Mouse (Mus musculus): ENCODE data around the gene Tep1. TPM values are rescaled to one million over a fixed set of nuclear protein-coding genes. Genes with fewer than 3 reads are reported as not detected.
"Not testable (repeated sequence)": the region's sequence is repeated elsewhere in the genome, so short reads cannot be mapped to it uniquely, and the experiment has no call there.

The Tep1 gene
- 5.8 and 6.1 TPM in 2 replicates for polyA plus RNA-seq (2014; fragmentation: Nextera tagmentation; extraction: Ambion mirVana)

GRCm38 (mm10) chr14:50869889-50870804 lies at the start of gene Tep1:
Gene Tep1 (minus strand): TSS chr14:50870560.
- 6% methylated on average over 31 of the region's 32 CpGs for WGBS
- DNase-seq (ENCODE audit: low spot score) (peak; percentile 78), ATAC-seq (ENCODE audit: low FRiP score) (peak; percentile 92)
- Histone ChIP-seq H3K4me2 (replicated peaks; ENCODE audit: low read depth, low read length) (peak within 1 kb of the TSS; percentile 74), H3K9me3 (ENCODE audit: control insufficient read depth, low read length) (no peaks in the 10 kb centered on the region), H3K4me3 (ENCODE audit: low read depth, low read length) (peak within 1 kb of the TSS; percentile 52), H3K4me1 (replicated peaks; ENCODE audit: control insufficient read depth, insufficient read depth, low read length) (no peaks in the 10 kb centered on the region), H3K36me3 (ENCODE audit: control insufficient read depth, insufficient read depth, low read length) (no peaks in the 10 kb centered on the region), H3K27me3 (ENCODE audit: control insufficient read depth, insufficient read depth, low read length) (no peaks in the 10 kb centered on the region), H3K27ac (ENCODE audit: low read depth, low read length) (no peak within 1 kb of the TSS), H3K9ac (ENCODE audit: low read depth, low read length) (peak within 1 kb of the TSS; percentile 76)

- Histone ChIP-seq H3K27ac (ENCODE audit: low read depth, low read length) (no peak overlapping the region), H3K27me3 (ENCODE audit: control insufficient read depth, insufficient read depth, low read length) (no peaks in the 10 kb centered on the region), H3K4me2 (replicated peaks; ENCODE audit: low read depth, low read length) (no peak overlapping the region), H3K9me3 (ENCODE audit: control insufficient read depth, low read length) (no peaks in the 10 kb centered on the region), H3K9ac (ENCODE audit: low read depth, low read length) (no peak overlapping the region), H3K4me3 (ENCODE audit: low read depth, low read length) (no peak overlapping the region), H3K4me1 (replicated peaks; ENCODE audit: control insufficient read depth, insufficient read depth, low read length) (no peaks in the 10 kb centered on the region), H3K36me3 (ENCODE audit: control insufficient read depth, insufficient read depth, low read length) (peaks cover 2% of the 10 kb centered on the region; the same call in 1 of the 2 replicates)
- ATAC-seq (ENCODE audit: low FRiP score) (no peak), DNase-seq (ENCODE audit: low spot score) (no peak)
- 65% methylated on average over 3 of the region's 3 CpGs for WGBS
These were observed 41.0 kb upstream of the Tep1 start for GRCm38 (mm10) chr14:50911356-50911755.

GRCm38 (mm10) chr14:50908126-50908525 lies 37.8 kb upstream of the Tep1 start:
- Histone ChIP-seq H3K4me3 (ENCODE audit: low read depth, low read length) (no peak overlapping the region), H3K36me3 (ENCODE audit: control insufficient read depth, insufficient read depth, low read length) (no peaks in the 10 kb centered on the region), H3K4me1 (replicated peaks; ENCODE audit: control insufficient read depth, insufficient read depth, low read length) (no peaks in the 10 kb centered on the region; the same call in 1 of the 2 replicates), H3K9me3 (ENCODE audit: control insufficient read depth, low read length) (no peaks in the 10 kb centered on the region), H3K27ac (ENCODE audit: low read depth, low read length) (no peak overlapping the region), H3K9ac (ENCODE audit: low read depth, low read length) (no peak overlapping the region), H3K27me3 (ENCODE audit: control insufficient read depth, insufficient read depth, low read length) (no peaks in the 10 kb centered on the region), H3K4me2 (replicated peaks; ENCODE audit: low read depth, low read length) (no peak overlapping the region)
- 79% methylated on average over 4 of the region's 4 CpGs for WGBS
- no peak for ATAC-seq (ENCODE audit: low FRiP score)
- no peak for DNase-seq (ENCODE audit: low spot score)

- H3K4me3 ChIP-seq (ENCODE audit: low read depth, low read length); H3K4me2 ChIP-seq (replicated peaks; ENCODE audit: low read depth, low read length); H3K36me3 ChIP-seq (ENCODE audit: control insufficient read depth, insufficient read depth, low read length); H3K27ac ChIP-seq (ENCODE audit: low read depth, low read length); H3K9me3 ChIP-seq (ENCODE audit: control insufficient read depth, low read length); H3K27me3 ChIP-seq (ENCODE audit: control insufficient read depth, insufficient read depth, low read length); H3K4me1 ChIP-seq (replicated peaks; ENCODE audit: control insufficient read depth, insufficient read depth, low read length); ATAC-seq (ENCODE audit: low FRiP score); H3K9ac ChIP-seq (ENCODE audit: low read depth, low read length); DNase-seq (ENCODE audit: low spot score): not testable (repeated sequence)
These were observed 35.0 kb upstream of the Tep1 start for GRCm38 (mm10) chr14:50905327-50905726.

GRCm38 (mm10) chr14:50904828-50905129 lies 34.4 kb upstream of the Tep1 start:
- ATAC-seq (ENCODE audit: low FRiP score) (no peak), DNase-seq (ENCODE audit: low spot score) (no peak)
- no peaks in the 10 kb centered on the region for H3K9me3 ChIP-seq (ENCODE audit: control insufficient read depth, low read length)
- no peaks in the 10 kb centered on the region; the same call in 1 of the 2 replicates for H3K4me1 ChIP-seq (replicated peaks; ENCODE audit: control insufficient read depth, insufficient read depth, low read length)
- H3K36me3 ChIP-seq (ENCODE audit: control insufficient read depth, insufficient read depth, low read length): no peaks in the 10 kb centered on the region
- no peak overlapping the region for H3K4me3 ChIP-seq (ENCODE audit: low read depth, low read length)
- WGBS: 87% methylated on average over 4 of the region's 4 CpGs
- H3K4me2 ChIP-seq (replicated peaks; ENCODE audit: low read depth, low read length): no peak overlapping the region
- no peaks in the 10 kb centered on the region for H3K27me3 ChIP-seq (ENCODE audit: control insufficient read depth, insufficient read depth, low read length)
- H3K9ac ChIP-seq (ENCODE audit: low read depth, low read length): no peak overlapping the region
- H3K27ac ChIP-seq (ENCODE audit: low read depth, low read length): no peak overlapping the region

GRCm38 (mm10) chr14:50903973-50904827 lies 33.8 kb upstream of the Tep1 start:
- Histone ChIP-seq H3K36me3 (ENCODE audit: control insufficient read depth, insufficient read depth, low read length) (no peaks in the 10 kb centered on the region), H3K9me3 (ENCODE audit: control insufficient read depth, low read length) (no peaks in the 10 kb centered on the region), H3K4me1 (replicated peaks; ENCODE audit: control insufficient read depth, insufficient read depth, low read length) (no peaks in the 10 kb centered on the region; the same call in 1 of the 2 replicates), H3K27me3 (ENCODE audit: control insufficient read depth, insufficient read depth, low read length) (no peaks in the 10 kb centered on the region), H3K4me2 (replicated peaks; ENCODE audit: low read depth, low read length) (peak overlapping the region; percentile 56), H3K9ac (ENCODE audit: low read depth, low read length) (peak overlapping the region; percentile 63), H3K27ac (ENCODE audit: low read depth, low read length) (no peak overlapping the region), H3K4me3 (ENCODE audit: low read depth, low read length) (peak overlapping the region; percentile 37)
- peak; percentile 86 for ATAC-seq (ENCODE audit: low FRiP score)
- DNase-seq (ENCODE audit: low spot score): peak; percentile 70
- WGBS: 5% methylated on average over 26 of the region's 26 CpGs

- DNase-seq (ENCODE audit: low spot score); ATAC-seq (ENCODE audit: low FRiP score); H3K9ac ChIP-seq (ENCODE audit: low read depth, low read length); H3K36me3 ChIP-seq (ENCODE audit: control insufficient read depth, insufficient read depth, low read length); H3K4me3 ChIP-seq (ENCODE audit: low read depth, low read length); H3K9me3 ChIP-seq (ENCODE audit: control insufficient read depth, low read length); H3K4me1 ChIP-seq (replicated peaks; ENCODE audit: control insufficient read depth, insufficient read depth, low read length); H3K27ac ChIP-seq (ENCODE audit: low read depth, low read length); H3K27me3 ChIP-seq (ENCODE audit: control insufficient read depth, insufficient read depth, low read length); H3K4me2 ChIP-seq (replicated peaks; ENCODE audit: low read depth, low read length): not testable (repeated sequence)
- 92% methylated on average over 2 of the region's 2 CpGs for WGBS
These were observed 27.6 kb upstream of the Tep1 start for GRCm38 (mm10) chr14:50897992-50898391.

- no peaks in the 10 kb centered on the region for H3K9me3 ChIP-seq (ENCODE audit: control insufficient read depth, low read length)
- H3K27ac ChIP-seq (ENCODE audit: low read depth, low read length): no peak within 1 kb of the TSS
- no peaks in the 10 kb centered on the region for H3K36me3 ChIP-seq (ENCODE audit: control insufficient read depth, insufficient read depth, low read length)
- DNase-seq (ENCODE audit: low spot score) (no peak), ATAC-seq (ENCODE audit: low FRiP score) (no peak)
- H3K27me3 ChIP-seq (ENCODE audit: control insufficient read depth, insufficient read depth, low read length): no peaks in the 10 kb centered on the region; the same call in 1 of the 2 replicates
- no peaks in the 10 kb centered on the region for H3K4me1 ChIP-seq (replicated peaks; ENCODE audit: control insufficient read depth, insufficient read depth, low read length)
- H3K4me3 ChIP-seq (ENCODE audit: low read depth, low read length): peak within 1 kb of the TSS; percentile 34
- H3K9ac ChIP-seq (ENCODE audit: low read depth, low read length): peak within 1 kb of the TSS; percentile 52; the same call in 1 of the 2 replicates
- H3K4me2 ChIP-seq (replicated peaks; ENCODE audit: low read depth, low read length): peak within 1 kb of the TSS; percentile 65
- 57% methylated on average over 7 of the region's 7 CpGs for WGBS
These were observed 27.0 kb upstream of the Tep1 start, which contains the start of gene Klhl33 for GRCm38 (mm10) chr14:50897374-50897765. Gene Klhl33 (minus strand): TSS chr14:50897507.
